Comparison of ENCODE assay signal across 27 mouse cellular contexts in the genomic region with DNA sequence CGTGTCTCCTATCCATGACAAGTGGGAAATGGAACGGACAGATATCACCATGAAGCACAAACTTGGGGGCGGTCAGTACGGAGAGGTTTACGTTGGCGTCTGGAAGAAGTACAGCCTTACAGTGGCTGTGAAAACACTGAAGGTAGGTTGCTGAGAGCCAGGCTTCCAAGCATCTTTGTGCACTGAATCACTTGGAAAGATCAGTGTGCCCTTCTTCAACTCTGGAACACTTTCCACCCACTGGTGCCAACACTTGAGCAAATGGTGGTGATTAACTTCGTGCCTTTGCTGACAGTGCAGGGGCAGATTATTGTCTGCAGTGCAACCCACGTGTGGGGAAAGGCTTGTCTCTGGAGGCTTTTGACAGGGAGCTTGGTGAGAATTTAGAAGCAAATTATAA. TPM values are rescaled to one million over a fixed set of nuclear protein-coding genes. Genes with fewer than 3 reads are reported as not detected.
DNase-seq lines count a peak whose midpoint lies in the region; ATAC-seq and TF ChIP-seq lines count a peak whose summit lies in the region.
"Had no signal": no experiment of that assay in that cellular context is flagged by ENCODE, and none has a peak within 500 bp of the region (broad histone marks: within the 10 kb centered on the region; RNA-seq: fewer than 3 reads in every experiment).

No protein-coding gene starts in this region.

- no peak for DNase-seq in frontal cortex, postnatal 14 days (ENCODE audit: low spot score in 2 of 2)
- peak; percentile 29 to 49 for DNase-seq in left cerebral cortex, adult 18-20 months (ENCODE audit: low spot score in 2 of 2)
- no peak for DNase-seq in left cerebral cortex, postnatal 10 days (ENCODE audit: extremely low spot score in 1 of 2, low spot score in 2 of 2)
- peak; percentile 68 for DNase-seq in fibroblast of lung, adult 2 months (ENCODE audit: low read depth)
- DNase-seq in embryo, embryonic 10.5 days (ENCODE audit: low spot score): no peak
- DNase-seq: adrenal gland, postnatal 14 days; cerebellum, adult 11-12 months; cerebellum, postnatal 10 days; gastrocnemius, postnatal 25 days; heart, adult 2 months; kidney, adult 9 months; kidney, postnatal 14 days; liver, postnatal 0 days; lung, postnatal 36 days; right cerebral cortex, postnatal 14 days; thymus, postnatal 4 days had no signal

- TF ChIP-seq CTCF in E14TG2a.4 (conservative IDR thresholded peaks at IDR 0.05; ENCODE audit: low read length): 0 out of 2 replicates have a peak, but pooled peaks have one; percentile 11

- H3K4me1 ChIP-seq in E14TG2a.4 (replicated peaks; ENCODE audit: low read depth, low read length): peaks cover 24% of the 10 kb centered on the region
- H3K4me1 ChIP-seq: forebrain, embryonic 10.5 days; heart, embryonic 12.5 days had no signal

- H3K27me3 ChIP-seq in E14TG2a.4 (ENCODE audit: insufficient read depth, low read length): no peaks in the 10 kb centered on the region
- H3K27me3 ChIP-seq: CH12.LX; heart, embryonic 12.5 days; liver, embryonic 12.5 days had no signal

- H3K36me3 ChIP-seq in E14TG2a.4 (ENCODE audit: insufficient read depth, low read length): peaks cover 79% of the 10 kb centered on the region

- no peaks in the 10 kb centered on the region for H3K9me3 ChIP-seq in E14TG2a.4 (ENCODE audit: low read length)
- H3K9me3 ChIP-seq: forebrain, embryonic 10.5 days; G1E; heart, embryonic 12.5 days; liver, embryonic 12.5 days had no signal

- intact Hi-C loops in left cerebral cortex, postnatal 10 days (cut with DNase I): loop anchor here (5.0 to 10.0 kb wide), 3 partner anchors 48 to 205 kb away; partner anchors contain the start of genes Abl2 and Axdnd1

- H3K4me3 ChIP-seq in E14TG2a.4 (replicated peaks; ENCODE audit: low read length): no peak overlapping the region
- H3K4me3 ChIP-seq: forebrain, embryonic 10.5 days; heart, adult 2 months; heart, embryonic 12.5 days; liver, embryonic 12.5 days had no signal

- ATAC-seq in frontal cortex, adult (ENCODE audit: low TSS enrichment): peak; percentile 76
- no peak for ATAC-seq in erythroid progenitor cell, adult 5-6 weeks (replicated peaks; ENCODE audit: low FRiP score, poor library complexity, severe bottlenecking)
- ATAC-seq: forebrain, embryonic 16.5 days; intestine, postnatal 0 days; liver, embryonic 12.5 days; liver, postnatal 0 days; midbrain, embryonic 16.5 days had no signal

RNA-seq across cellular contexts. Expression of gene Tor3a, which starts 44.2 kb away (rescaled TPM):
- 1 to 10 TPM; 6.3 to 7.5 TPM for total RNA-seq in left cerebral cortex, adult 18-20 months (2021)
- 1 to 10 TPM; 4.1 to 5.0 TPM for total RNA-seq in left cerebral cortex, postnatal 10 days (2021)
- 3.2 and 5.4 TPM in 2 replicates for total RNA-seq in erythroid progenitor cell, adult 5-6 weeks (2015; ENCODE audit: low replicate concordance)
- total RNA-seq in erythroid progenitor cell, adult 5-6 weeks (2017; ENCODE audit: low replicate concordance): 4.1 and 10.4 TPM in 2 replicates

Comparison
In these comparisons a context has a peak if more than half of its experiments do, and no peak if none do; other contexts are left out.
1. DNase-seq: peak in left cerebral cortex, adult 18-20 months (2 of 2) and fibroblast of lung, adult 2 months (single experiment); none in frontal cortex, postnatal 14 days (0 of 2), left cerebral cortex, postnatal 10 days (0 of 2) and embryo, embryonic 10.5 days (single experiment).